Mouse (Mus musculus): ENCODE data around the gene Vwc2l. TPM values are rescaled to one million over a fixed set of nuclear protein-coding genes. Genes with fewer than 3 reads are reported as not detected.

Vwc2l gene
- polyA plus RNA-seq, 1 experiment from 2014 or later: not detected

DNA sequence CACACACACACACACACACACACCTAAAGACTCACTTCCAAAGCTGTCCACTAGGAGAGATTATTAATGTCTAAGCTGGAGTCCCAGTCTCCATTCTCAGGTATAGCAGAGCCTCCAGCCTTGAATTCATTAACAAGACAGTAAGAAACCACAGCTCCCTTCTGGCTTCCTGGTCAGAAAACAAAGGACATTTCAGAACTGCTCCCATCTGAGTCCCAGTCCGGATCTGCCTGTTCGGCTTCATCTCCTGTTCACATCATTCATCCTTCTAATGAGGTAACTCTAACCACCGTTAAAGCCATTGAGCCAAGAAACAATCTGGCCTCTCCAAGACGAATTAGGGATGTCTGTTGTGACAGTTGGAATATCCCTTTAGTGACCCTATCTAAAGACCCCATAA is 185.7 kb downstream of the Vwc2l start:
- in situ Hi-C loops (cut with MboI; ENCODE audit: low pct_unique_long_range_greater_than_20kb): no loop called here
- H3K27me3 ChIP-seq: peaks cover 11% of the 10 kb centered on the region
- TF ChIP-seq CTCF (IDR thresholded peaks at IDR 0.05): no peak
- ChIA-PET CTCF (no interaction called here), POLR2A (interaction anchor here (0.6 kb wide), 1 partner anchor 254 kb away, joined by 3 read pairs; no protein-coding TSS in a partner anchor)
- ATAC-seq (no peak), DNase-seq (ENCODE audit: low read depth, low spot score) (no peak)

- ChIA-PET POLR2A (no interaction called here), CTCF (no interaction called here)
- TF ChIP-seq CTCF (IDR thresholded peaks at IDR 0.05): no peak
- peaks cover 7% of the 10 kb centered on the region for H3K27me3 ChIP-seq
- in situ Hi-C loops (cut with MboI; ENCODE audit: low pct_unique_long_range_greater_than_20kb): no loop called here
- no peak for ATAC-seq
- no peak for DNase-seq (ENCODE audit: low read depth, low spot score)
Measured at GRCm38 (mm10) chr1:70913071-70913470, 187.6 kb downstream of the Vwc2l start.

DNA sequence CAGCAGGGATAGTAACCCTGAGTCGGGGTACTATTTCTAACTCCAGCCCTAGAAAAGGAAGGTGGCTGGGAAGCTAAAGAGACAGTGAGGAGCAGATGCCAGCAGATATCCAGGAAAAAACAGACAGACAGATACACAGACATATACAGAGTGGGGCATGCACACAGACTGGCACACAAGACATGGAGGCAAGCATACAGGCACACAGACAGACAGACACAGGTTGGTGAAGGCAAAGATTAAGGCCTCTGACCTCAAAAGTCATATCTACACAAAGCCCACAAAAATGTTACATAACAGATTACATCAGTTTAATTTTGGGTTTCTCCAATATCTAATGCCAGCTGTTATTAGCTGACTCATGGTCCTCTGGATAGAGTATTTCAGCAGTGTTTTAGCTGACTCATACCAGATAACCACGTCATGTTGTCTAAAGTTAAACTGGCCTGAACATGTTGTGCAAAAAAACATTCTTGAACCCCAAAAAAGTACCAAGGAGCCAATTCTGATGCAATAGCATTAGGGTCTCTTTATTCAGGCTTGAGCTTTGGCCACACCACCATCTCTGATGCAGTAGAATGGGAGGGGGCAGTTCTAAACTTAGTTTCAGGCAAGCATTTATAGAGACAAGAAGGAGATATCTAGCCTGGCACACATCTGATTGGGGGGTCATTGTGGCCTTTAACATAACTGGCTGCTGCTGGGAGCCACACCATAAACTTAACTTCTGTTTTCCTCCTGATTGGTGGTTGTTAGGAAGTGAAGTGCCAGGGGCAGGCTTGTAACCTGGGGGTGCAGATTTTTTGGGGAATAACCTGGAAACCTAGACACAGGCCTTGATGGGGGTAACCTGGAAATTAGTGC is 192.9 kb downstream of the Vwc2l start:
- no peaks in the 10 kb centered on the region for H3K27me3 ChIP-seq
- ChIA-PET CTCF (no interaction called here), POLR2A (no interaction called here)
- TF ChIP-seq CTCF (IDR thresholded peaks at IDR 0.05): no peak
- in situ Hi-C loops (cut with MboI; ENCODE audit: low pct_unique_long_range_greater_than_20kb): no loop called here
- peak; percentile 1 for DNase-seq (ENCODE audit: low read depth, low spot score)
- peak; percentile 35 for ATAC-seq

- in situ Hi-C loops (cut with MboI; ENCODE audit: low pct_unique_long_range_greater_than_20kb): no loop called here
- DNase-seq (ENCODE audit: low read depth, low spot score): no peak
- POLR2A ChIA-PET: no interaction called here
- no peaks in the 10 kb centered on the region for H3K27me3 ChIP-seq
- TF ChIP-seq CTCF (IDR thresholded peaks at IDR 0.05): no peak
- no peak for ATAC-seq
- CTCF ChIA-PET: no interaction called here
Measured at GRCm38 (mm10) chr1:70933016-70933415, 207.5 kb downstream of the Vwc2l start.

All from Patski (cell line).